Mouse (Mus musculus) layer of hippocampus, postnatal 36 days (tissue): Measurements from ENCODE around the gene Invs. TPM values are rescaled to one million over a fixed set of nuclear protein-coding genes. Genes with fewer than 3 reads are reported as not detected.
A peak's percentile ranks its signal among the peaks of the same experiment; 100 is the strongest.
"Not testable (repeated sequence)": the region's sequence is repeated elsewhere in the genome, so short reads cannot be mapped to it uniquely, and the experiment has no call there.

Experiments used
- DNase-seq, 2 experiments: peaks; one replicate each; pipeline ENCODE4 v3.0.0; 2022
- total RNA-seq, 2 experiments: library from RNA; stranded (reverse); gene quantifications; 2 replicates each; pipeline ENCODE4 v1.2.3; 2021

The Invs gene
- total RNA-seq, 2 experiments from 2014 or later: 13.3 to 15.5 TPM

GRCm38 (mm10) chr4:48328042-48328441, 48.5 kb downstream of the Invs start:
- DNase-seq: no peak

- no peak for DNase-seq
Observed at GRCm38 (mm10) chr4:48332453-48333051, 53.0 kb downstream of the Invs start.

GRCm38 (mm10) chr4:48334927-48335763, 55.6 kb downstream of the Invs start:
- DNase-seq: no peak

GRCm38 (mm10) chr4:48342705-48343104, 63.1 kb downstream of the Invs start:
- DNase-seq: peak in 1 of 2 experiments; percentile 9

- DNase-seq: no peak
Observed at GRCm38 (mm10) chr4:48362367-48362766, 82.8 kb downstream of the Invs start.

GRCm38 (mm10) chr4:48371037-48371436, 91.5 kb downstream of the Invs start:
- DNase-seq: no peak

GRCm38 (mm10) chr4:48380940-48381339, 101.4 kb downstream of the Invs start:
- peak; percentile 60 to 66 for DNase-seq

GRCm38 (mm10) chr4:48382506-48382905, 102.9 kb downstream of the Invs start:
- no peak for DNase-seq

- no peak for DNase-seq
Observed at GRCm38 (mm10) chr4:48396949-48397348, 117.4 kb downstream of the Invs start.

GRCm38 (mm10) chr4:48403066-48403640, 123.6 kb downstream of the Invs start:
- no peak for DNase-seq

GRCm38 (mm10) chr4:48405724-48406491, 126.3 kb downstream of the Invs start:
- not testable (repeated sequence) for DNase-seq

GRCm38 (mm10) chr4:48407350-48408039, 127.9 kb downstream of the Invs start:
- peak; percentile 37 to 46 for DNase-seq

- no peak for DNase-seq
Observed at GRCm38 (mm10) chr4:48413473-48413872, 133.9 kb downstream of the Invs start.

- DNase-seq: no peak
Observed at GRCm38 (mm10) chr4:48415838-48416335, 136.3 kb downstream of the Invs start.

GRCm38 (mm10) chr4:48418831-48419468, 139.4 kb downstream of the Invs start:
- DNase-seq: no peak

GRCm38 (mm10) chr4:48422633-48423032, 143.1 kb downstream of the Invs start:
- no peak for DNase-seq

- no peak for DNase-seq
Observed at GRCm38 (mm10) chr4:48423738-48424137, 144.2 kb downstream of the Invs start.

- no peak for DNase-seq
Observed at GRCm38 (mm10) chr4:48427413-48427812, 147.9 kb downstream of the Invs start.

- DNase-seq: no peak
Observed at GRCm38 (mm10) chr4:48428054-48428453, 148.5 kb downstream of the Invs start.

- no peak for DNase-seq
Observed at GRCm38 (mm10) chr4:48454106-48454773, 174.7 kb downstream of the Invs start.

- no peak for DNase-seq
Observed at GRCm38 (mm10) chr4:48458436-48458835, 178.9 kb downstream of the Invs start.
